Mouse (Mus musculus): Measurements from ENCODE around the gene Klhl11. TPM values are rescaled to one million over a fixed set of nuclear protein-coding genes. Genes with fewer than 3 reads are reported as not detected.

Gene Klhl11
- 1 to 10 TPM; 7.2 to 8.0 TPM for total RNA-seq (2021)
- 3.1 and 4.4 TPM in 2 replicates for polyA plus RNA-seq (2012; rRNA removed)
- long read RNA-seq, partial matches to known transcripts, result 0 of 1 reads
- long read RNA-seq, other reads (novel, unspliced or antisense), result 0 of 1 reads

- Histone ChIP-seq H3K27ac (peak within 1 kb of the TSS; percentile 76), H3K4me1 (ENCODE audit: control insufficient read depth, insufficient read depth, low read length) (peaks cover 6% of the 10 kb centered on the region), H3K79me2 (replicated peaks; ENCODE audit: control insufficient read depth, insufficient read depth, low read length) (peaks cover 9% of the 10 kb centered on the region), H3K36me3 (ENCODE audit: control insufficient read depth, insufficient read depth, low read length) (peaks cover 8% of the 10 kb centered on the region), H3K4me3 (peak within 1 kb of the TSS; percentile 93), H3K27me3 (ENCODE audit: control insufficient read depth, insufficient read depth, low read length) (no peaks in the 10 kb centered on the region), H3K9ac (ENCODE audit: low read depth, low read length) (peak within 1 kb of the TSS; percentile 97)
- WGBS, result under 1% methylated on average over 83 of the region's 83 CpGs
- DNase-seq, result peak; percentile 93 to 95
- peak; percentile 97 for TF ChIP-seq POLR2A (IDR thresholded peaks at IDR 0.05; ENCODE audit: insufficient read depth, low read depth, low read length)
- TF ChIP-seq CTCF (IDR thresholded peaks at IDR 0.05), result peak; percentile 90
- peak; percentile 60; the same call in 1 of the 2 replicates for TF ChIP-seq EP300 (IDR thresholded peaks at IDR 0.05; ENCODE audit: insufficient read depth, low read depth, low read length)
- intact Hi-C loops (cut with DNase I), result loop anchor here (1.0 to 2.0 kb wide), 3 partner anchors 31 to 110 kb away; partner anchors contain the start of genes Klhl10 and Nt5c3b
Observed at GRCm38 (mm10) chr11:100472197-100472934, at the start of gene Klhl11. Klhl11 (minus strand) TSS chr11:100472741.

DNA sequence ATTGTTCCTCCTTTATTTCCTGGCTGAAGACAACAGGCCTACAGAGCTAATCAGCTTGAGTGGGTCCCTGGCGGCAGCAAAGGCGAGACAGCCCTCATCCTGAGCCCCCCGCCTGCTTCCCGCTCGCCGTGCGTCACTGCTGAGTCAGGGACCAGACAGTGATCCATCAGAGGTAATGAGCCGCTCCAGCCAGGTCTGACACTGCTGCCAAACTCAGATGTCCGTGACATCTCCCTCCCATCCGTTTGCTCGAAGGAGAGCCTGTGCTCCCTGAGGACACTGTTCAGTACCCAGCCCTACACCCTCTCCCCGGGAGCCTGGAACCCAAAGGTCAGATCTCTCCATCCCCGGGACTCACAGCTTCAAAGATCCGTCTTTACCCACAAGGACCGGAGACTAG is 48.3 kb upstream of the Klhl11 start:
- no peak overlapping the region for H3K4me3 ChIP-seq
- peaks cover 1% of the 10 kb centered on the region; the same call in 1 of the 2 replicates for H3K79me2 ChIP-seq (replicated peaks; ENCODE audit: control insufficient read depth, insufficient read depth, low read length)
- DNase-seq, result no peak
- H3K36me3 ChIP-seq (ENCODE audit: control insufficient read depth, insufficient read depth, low read length), result no peaks in the 10 kb centered on the region
- H3K9ac ChIP-seq (ENCODE audit: low read depth, low read length), result no peak overlapping the region
- peaks cover 2% of the 10 kb centered on the region for H3K4me1 ChIP-seq (ENCODE audit: control insufficient read depth, insufficient read depth, low read length)
- WGBS, result 89% methylated on average over 15 of the region's 15 CpGs
- H3K27ac ChIP-seq, result no peak overlapping the region
- intact Hi-C loops (cut with DNase I), result no loop called here
- TF ChIP-seq CTCF (IDR thresholded peaks at IDR 0.05) (no peak), EP300 (IDR thresholded peaks at IDR 0.05; ENCODE audit: insufficient read depth, low read depth, low read length) (no peak), POLR2A (IDR thresholded peaks at IDR 0.05; ENCODE audit: insufficient read depth, low read depth, low read length) (no peak)
- no peaks in the 10 kb centered on the region for H3K27me3 ChIP-seq (ENCODE audit: control insufficient read depth, insufficient read depth, low read length)

- TF ChIP-seq CTCF (IDR thresholded peaks at IDR 0.05) (no peak), EP300 (IDR thresholded peaks at IDR 0.05; ENCODE audit: insufficient read depth, low read depth, low read length) (no peak), POLR2A (IDR thresholded peaks at IDR 0.05; ENCODE audit: insufficient read depth, low read depth, low read length) (no peak)
- Histone ChIP-seq H3K4me1 (ENCODE audit: control insufficient read depth, insufficient read depth, low read length) (no peaks in the 10 kb centered on the region), H3K79me2 (replicated peaks; ENCODE audit: control insufficient read depth, insufficient read depth, low read length) (no peaks in the 10 kb centered on the region), H3K36me3 (ENCODE audit: control insufficient read depth, insufficient read depth, low read length) (no peaks in the 10 kb centered on the region), H3K4me3 (no peak overlapping the region), H3K27ac (no peak overlapping the region), H3K27me3 (ENCODE audit: control insufficient read depth, insufficient read depth, low read length) (no peaks in the 10 kb centered on the region), H3K9ac (ENCODE audit: low read depth, low read length) (no peak overlapping the region)
- intact Hi-C loops (cut with DNase I), result no loop called here
- DNase-seq, result no peak
- WGBS, result 80% methylated on average over 7 of the region's 7 CpGs
Observed at GRCm38 (mm10) chr11:100519188-100519587, 46.6 kb upstream of the Klhl11 start.

GRCm38 (mm10) chr11:100518188-100518591 is 45.6 kb upstream of the Klhl11 start:
- intact Hi-C loops (cut with DNase I), result no loop called here
- TF ChIP-seq EP300 (IDR thresholded peaks at IDR 0.05; ENCODE audit: insufficient read depth, low read depth, low read length), result no peak
- no peak for TF ChIP-seq POLR2A (IDR thresholded peaks at IDR 0.05; ENCODE audit: insufficient read depth, low read depth, low read length)
- TF ChIP-seq CTCF (IDR thresholded peaks at IDR 0.05), result no peak
- Histone ChIP-seq H3K4me3 (no peak overlapping the region), H3K4me1 (ENCODE audit: control insufficient read depth, insufficient read depth, low read length) (no peaks in the 10 kb centered on the region), H3K36me3 (ENCODE audit: control insufficient read depth, insufficient read depth, low read length) (no peaks in the 10 kb centered on the region), H3K27me3 (ENCODE audit: control insufficient read depth, insufficient read depth, low read length) (no peaks in the 10 kb centered on the region), H3K9ac (ENCODE audit: low read depth, low read length) (no peak overlapping the region), H3K27ac (no peak overlapping the region), H3K79me2 (replicated peaks; ENCODE audit: control insufficient read depth, insufficient read depth, low read length) (no peaks in the 10 kb centered on the region)
- 74% methylated on average over 5 of the region's 5 CpGs for WGBS
- no peak for DNase-seq

GRCm38 (mm10) chr11:100516291-100516690 is 43.8 kb upstream of the Klhl11 start:
- WGBS, result 76% methylated on average over 9 of the region's 9 CpGs
- H3K4me1 ChIP-seq (ENCODE audit: control insufficient read depth, insufficient read depth, low read length), result no peaks in the 10 kb centered on the region
- TF ChIP-seq EP300 (IDR thresholded peaks at IDR 0.05; ENCODE audit: insufficient read depth, low read depth, low read length), result no peak
- no peak for TF ChIP-seq POLR2A (IDR thresholded peaks at IDR 0.05; ENCODE audit: insufficient read depth, low read depth, low read length)
- TF ChIP-seq CTCF (IDR thresholded peaks at IDR 0.05), result no peak
- H3K4me3 ChIP-seq, result no peak overlapping the region
- no peaks in the 10 kb centered on the region for H3K36me3 ChIP-seq (ENCODE audit: control insufficient read depth, insufficient read depth, low read length)
- intact Hi-C loops (cut with DNase I), result no loop called here
- DNase-seq, result no peak
- H3K27me3 ChIP-seq (ENCODE audit: control insufficient read depth, insufficient read depth, low read length), result no peaks in the 10 kb centered on the region
- no peaks in the 10 kb centered on the region for H3K79me2 ChIP-seq (replicated peaks; ENCODE audit: control insufficient read depth, insufficient read depth, low read length)
- H3K27ac ChIP-seq, result no peak overlapping the region
- no peak overlapping the region for H3K9ac ChIP-seq (ENCODE audit: low read depth, low read length)

DNA sequence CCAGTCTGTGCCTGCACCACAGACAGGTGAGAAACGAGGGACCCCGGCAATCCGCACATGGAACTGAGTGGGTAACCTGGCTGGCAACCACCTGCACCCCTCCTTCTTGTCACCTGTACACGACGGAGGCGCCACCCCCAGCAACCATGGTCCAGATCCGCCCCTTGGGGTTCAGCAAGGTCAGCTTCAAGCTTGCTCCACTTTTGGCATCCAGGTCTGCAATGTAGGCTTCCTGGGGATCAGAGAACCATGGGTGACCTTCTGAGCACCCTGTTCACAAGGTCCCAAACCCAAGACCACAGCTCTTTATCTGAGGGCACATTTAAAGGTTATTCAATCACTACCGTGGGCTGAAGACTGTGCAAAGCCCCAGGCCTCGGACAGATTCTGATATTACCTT is 43.2 kb upstream of the Klhl11 start:
- WGBS, result 90% methylated on average over 9 of the region's 9 CpGs
- intact Hi-C loops (cut with DNase I), result no loop called here
- no peak overlapping the region for H3K9ac ChIP-seq (ENCODE audit: low read depth, low read length)
- no peaks in the 10 kb centered on the region for H3K79me2 ChIP-seq (replicated peaks; ENCODE audit: control insufficient read depth, insufficient read depth, low read length)
- no peaks in the 10 kb centered on the region for H3K4me1 ChIP-seq (ENCODE audit: control insufficient read depth, insufficient read depth, low read length)
- TF ChIP-seq CTCF (IDR thresholded peaks at IDR 0.05) (no peak), POLR2A (IDR thresholded peaks at IDR 0.05; ENCODE audit: insufficient read depth, low read depth, low read length) (no peak), EP300 (IDR thresholded peaks at IDR 0.05; ENCODE audit: insufficient read depth, low read depth, low read length) (no peak)
- no peaks in the 10 kb centered on the region for H3K27me3 ChIP-seq (ENCODE audit: control insufficient read depth, insufficient read depth, low read length)
- H3K36me3 ChIP-seq (ENCODE audit: control insufficient read depth, insufficient read depth, low read length), result no peaks in the 10 kb centered on the region
- H3K4me3 ChIP-seq, result no peak overlapping the region
- no peak for DNase-seq
- H3K27ac ChIP-seq, result no peak overlapping the region
